Comparison of ENCODE assay signal across 8 mouse cellular contexts in the genomic region with DNA sequence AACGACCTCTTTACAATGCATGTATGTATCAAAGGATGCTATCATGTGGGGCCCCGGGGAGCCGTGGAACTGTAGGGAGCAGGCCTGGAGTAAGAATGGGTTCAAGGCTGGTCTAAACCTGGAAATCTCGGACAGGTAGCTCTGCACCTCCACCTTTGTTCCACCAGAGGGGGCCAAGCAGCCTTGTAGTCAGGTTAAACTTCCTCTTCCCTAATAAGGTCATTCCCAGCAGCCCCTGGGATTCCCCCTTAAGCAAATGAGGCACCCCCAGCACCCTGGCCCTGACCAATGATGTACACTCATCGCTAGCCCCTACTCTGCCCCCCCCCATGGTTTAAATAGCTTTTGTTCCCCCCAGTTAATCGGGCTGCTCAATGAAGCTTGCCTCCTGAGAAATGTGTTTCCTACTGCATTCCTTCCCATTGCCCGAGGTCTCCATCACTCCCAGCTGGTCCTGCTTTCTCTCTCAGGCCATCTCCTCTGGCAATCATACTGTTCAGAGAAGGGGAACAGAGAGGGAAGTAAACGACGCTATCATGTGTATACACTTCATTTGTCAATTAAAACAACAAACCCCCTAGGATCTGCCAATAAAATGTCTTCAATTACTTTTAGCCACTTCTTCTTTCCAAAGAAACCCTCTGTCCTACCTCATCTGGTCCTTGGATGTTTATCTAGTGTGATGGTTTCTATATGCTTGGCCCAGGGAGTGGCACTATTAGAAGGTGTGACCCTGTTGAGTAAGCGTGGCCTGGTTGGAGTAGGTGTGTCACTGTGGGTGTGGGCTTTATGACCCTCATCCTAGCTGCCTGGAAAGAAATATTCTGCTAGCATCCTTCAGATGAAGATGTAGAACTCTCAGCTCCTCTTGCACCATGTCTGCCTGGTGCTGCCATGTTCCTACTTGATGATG. TPM values are rescaled to one million over a fixed set of nuclear protein-coding genes. Genes with fewer than 3 reads are reported as not detected.
DNase-seq lines count a peak whose midpoint lies in the region; ATAC-seq and TF ChIP-seq lines count a peak whose summit lies in the region.

No protein-coding gene starts in this region.

- DNase-seq in cerebellum, postnatal 25 days = peak; percentile 39 to 57
- peak; percentile 74 for DNase-seq in hindbrain, postnatal 0 days (ENCODE audit: low spot score)
- DNase-seq in liver, adult 2 months (ENCODE audit: extremely low read depth, low read depth, low spot score) = peak; percentile 5
- peak; percentile 74 for DNase-seq in retina, embryonic 14.5 days (ENCODE audit: low spot score)
- DNase-seq in layer of hippocampus, adult 11-12 months (ENCODE audit: low spot score) = no peak

- H3K79me2 ChIP-seq in liver, adult 2 months (ENCODE audit: control insufficient read depth, insufficient read depth, low read length) = no peaks in the 10 kb centered on the region

- no peaks in the 10 kb centered on the region for H3K4me1 ChIP-seq in heart, embryonic 13.5 days
- H3K4me1 ChIP-seq in heart, embryonic 12.5 days (replicated peaks) = no peaks in the 10 kb centered on the region
- H3K4me1 ChIP-seq in E14TG2a.4 (replicated peaks; ENCODE audit: low read depth, low read length) = 0 out of 2 replicates have a peak, but pooled peaks cover 4% of the 10 kb centered on the region
- H3K4me1 ChIP-seq in hindbrain, postnatal 0 days (ENCODE audit: insufficient read depth, low read length) = no peaks in the 10 kb centered on the region
- H3K4me1 ChIP-seq in liver, adult 2 months (ENCODE audit: control insufficient read depth, insufficient read depth, low read length) = no peaks in the 10 kb centered on the region

- H3K36me3 ChIP-seq in heart, embryonic 13.5 days = no peaks in the 10 kb centered on the region
- no peaks in the 10 kb centered on the region for H3K36me3 ChIP-seq in heart, embryonic 12.5 days
- no peaks in the 10 kb centered on the region for H3K36me3 ChIP-seq in E14TG2a.4 (ENCODE audit: insufficient read depth, low read length)
- no peaks in the 10 kb centered on the region for H3K36me3 ChIP-seq in hindbrain, postnatal 0 days (ENCODE audit: insufficient read depth, low read length)
- H3K36me3 ChIP-seq in liver, adult 2 months (ENCODE audit: control insufficient read depth, insufficient read depth, low read length) = no peaks in the 10 kb centered on the region

- H3K27me3 ChIP-seq in heart, embryonic 13.5 days (replicated peaks) = no peaks in the 10 kb centered on the region
- H3K27me3 ChIP-seq in heart, embryonic 12.5 days (replicated peaks) = no peaks in the 10 kb centered on the region
- no peaks in the 10 kb centered on the region for H3K27me3 ChIP-seq in E14TG2a.4 (ENCODE audit: insufficient read depth, low read length)
- no peaks in the 10 kb centered on the region for H3K27me3 ChIP-seq in hindbrain, postnatal 0 days (ENCODE audit: insufficient read depth, low read length)
- no peaks in the 10 kb centered on the region for H3K27me3 ChIP-seq in liver, adult 2 months (ENCODE audit: control insufficient read depth, insufficient read depth, low read length)

- 53% methylated on average over 10 of the region's 10 CpGs for WGBS in heart, embryonic 13.5 days
- 46% methylated on average over 10 of the region's 10 CpGs for WGBS in heart, embryonic 12.5 days
- WGBS in hindbrain, postnatal 0 days = 51% methylated on average over 10 of the region's 10 CpGs
- 49% methylated on average over 10 of the region's 10 CpGs for WGBS in liver, adult 2 months

- TF ChIP-seq POLR2A in liver, adult 2 months (IDR thresholded peaks at IDR 0.05; ENCODE audit: extremely low read depth, insufficient read depth, low read length) = no peak

- no peak overlapping the region for H3K9ac ChIP-seq in heart, embryonic 13.5 days
- H3K9ac ChIP-seq in heart, embryonic 12.5 days = no peak overlapping the region
- H3K9ac ChIP-seq in hindbrain, postnatal 0 days (replicated peaks; ENCODE audit: low read length) = no peak overlapping the region
- no peak overlapping the region for H3K9ac ChIP-seq in liver, adult 2 months (ENCODE audit: low read depth, low read length)

- no peak for ATAC-seq in heart, embryonic 13.5 days (ENCODE audit: extremely low read depth, insufficient number of reproducible peaks, low FRiP score, low TSS enrichment)
- no peak for ATAC-seq in heart, embryonic 12.5 days (ENCODE audit: insufficient number of reproducible peaks, low FRiP score)
- ATAC-seq in hindbrain, postnatal 0 days = peak; percentile 76

- TF ChIP-seq CTCF in E14TG2a.4 (conservative IDR thresholded peaks at IDR 0.05; ENCODE audit: low read length) = peak; percentile 68
- peak; percentile 81 for TF ChIP-seq CTCF in hindbrain, postnatal 0 days (IDR thresholded peaks at IDR 0.05; ENCODE audit: low read depth)
- peak; percentile 64 for TF ChIP-seq CTCF in liver, adult 2 months (IDR thresholded peaks at IDR 0.05; ENCODE audit: low read depth, low read length)

- H3K27ac ChIP-seq in heart, embryonic 13.5 days (replicated peaks) = no peak overlapping the region
- H3K27ac ChIP-seq in heart, embryonic 12.5 days (ENCODE audit: poor library complexity, severe bottlenecking) = no peak overlapping the region
- no peak overlapping the region for H3K27ac ChIP-seq in hindbrain, postnatal 0 days
- no peak overlapping the region for H3K27ac ChIP-seq in liver, adult 2 months (replicated peaks; ENCODE audit: insufficient read depth, low read depth, low read length)

- no peak overlapping the region for H3K4me3 ChIP-seq in heart, embryonic 13.5 days
- H3K4me3 ChIP-seq in heart, embryonic 12.5 days = no peak overlapping the region
- H3K4me3 ChIP-seq in E14TG2a.4 (replicated peaks; ENCODE audit: low read length) = no peak overlapping the region
- H3K4me3 ChIP-seq in hindbrain, postnatal 0 days (ENCODE audit: low read length) = no peak overlapping the region
- H3K4me3 ChIP-seq in liver, adult 2 months (ENCODE audit: insufficient read depth, low read depth, low read length) = no peak overlapping the region

- H3K4me2 ChIP-seq in heart, embryonic 13.5 days = peak overlapping the region; percentile 38
- H3K4me2 ChIP-seq in heart, embryonic 12.5 days = no peak overlapping the region
- H3K4me2 ChIP-seq in hindbrain, postnatal 0 days (ENCODE audit: low read depth, low read length) = peak overlapping the region; percentile 19; the same call in 1 of the 2 replicates

- H3K9me3 ChIP-seq in heart, embryonic 13.5 days = no peaks in the 10 kb centered on the region
- H3K9me3 ChIP-seq in heart, embryonic 12.5 days (replicated peaks) = no peaks in the 10 kb centered on the region
- H3K9me3 ChIP-seq in E14TG2a.4 (ENCODE audit: low read length) = no peaks in the 10 kb centered on the region
- H3K9me3 ChIP-seq in hindbrain, postnatal 0 days (ENCODE audit: low read length) = no peaks in the 10 kb centered on the region

RNA-seq across cellular contexts. Expression of gene Slc44a5, which starts 11.4 kb away (rescaled TPM):
- polyA plus RNA-seq in heart, embryonic 13.5 days (2015; fragmentation: Nextera tagmentation; extraction: Ambion mirVana) = 0.76 and 0.78 TPM in 2 replicates
- polyA plus RNA-seq in heart, embryonic 12.5 days (2016; fragmentation: Nextera tagmentation; extraction: Ambion mirVana) = 1.7 and 2.0 TPM in 2 replicates
- 27.7 and 36.9 TPM in 2 replicates for total RNA-seq in hindbrain, postnatal 0 days (2014; rRNA removed)
- 6.5 TPM in 2 replicates for polyA plus RNA-seq in hindbrain, postnatal 0 days (2015; fragmentation: Nextera tagmentation; extraction: Ambion mirVana)
- total RNA-seq in liver, adult 2 months (2014; rRNA removed) = not detected in 2 replicates
- polyA plus RNA-seq in liver, adult 2 months (2012; rRNA removed) = not detected in 2 replicates

RNA-seq across cellular contexts. Expression of gene Acadm, which starts 40.3 kb away (rescaled TPM):
- polyA plus RNA-seq in heart, embryonic 13.5 days (2015; fragmentation: Nextera tagmentation; extraction: Ambion mirVana) = 179 and 194 TPM in 2 replicates
- polyA plus RNA-seq in heart, embryonic 12.5 days (2016; fragmentation: Nextera tagmentation; extraction: Ambion mirVana) = 181 and 188 TPM in 2 replicates
- 42.1 and 92.6 TPM in 2 replicates for total RNA-seq in hindbrain, postnatal 0 days (2014; rRNA removed)
- 67.9 and 71.9 TPM in 2 replicates for polyA plus RNA-seq in hindbrain, postnatal 0 days (2015; fragmentation: Nextera tagmentation; extraction: Ambion mirVana)
- 320 and 383 TPM in 2 replicates for total RNA-seq in liver, adult 2 months (2014; rRNA removed)
- 91.8 and 151 TPM in 2 replicates for polyA plus RNA-seq in liver, adult 2 months (2012; rRNA removed)
